Mouse (Mus musculus) macrophage (primary cell): ENCODE data around the gene Xpr1. TPM values are rescaled to one million over a fixed set of nuclear protein-coding genes. Genes with fewer than 3 reads are reported as not detected.

Experiments used
- H3K27ac ChIP-seq: fragments of 350-480 bp; formaldehyde crosslinking; 2 replicates; pipeline ENCODE4 v1.9.0; 2021
- H3K36me3 ChIP-seq: fragments of 350-480 bp; formaldehyde crosslinking; 2 replicates; pipeline ENCODE4 v1.9.0; 2021; ENCODE audit errors: inconsistent target
- H3K4me3 ChIP-seq: fragments of 350-480 bp; formaldehyde crosslinking; 2 replicates; pipeline ENCODE4 v1.9.0; 2021; ENCODE audit errors: inconsistent target
- H3K79me2 ChIP-seq: fragments of 350-480 bp; formaldehyde crosslinking; 2 replicates; pipeline ENCODE4 v1.9.0; 2021; ENCODE audit errors: inconsistent target
- WGBS: methylation state at CpG from one replicate; pipeline ENCODE4 v1.1.7; 2026; ENCODE audit warnings: inconsistent platforms; ENCODE audit not compliant: missing documents; 5-methylcytosine and 5-hydroxymethylcytosine counted together
- polyA plus RNA-seq: library from polyadenylated mRNA; stranded (reverse); fragments of 250-400 nt; gene quantifications from 3 replicates; pipeline ENCODE4 v1.2.4, GENCODE M21; 2018; ENCODE audit warnings: inconsistent platforms

Gene Xpr1
- polyA plus RNA-seq, 1 experiment from 2014 or later, result 38.4 TPM

DNA sequence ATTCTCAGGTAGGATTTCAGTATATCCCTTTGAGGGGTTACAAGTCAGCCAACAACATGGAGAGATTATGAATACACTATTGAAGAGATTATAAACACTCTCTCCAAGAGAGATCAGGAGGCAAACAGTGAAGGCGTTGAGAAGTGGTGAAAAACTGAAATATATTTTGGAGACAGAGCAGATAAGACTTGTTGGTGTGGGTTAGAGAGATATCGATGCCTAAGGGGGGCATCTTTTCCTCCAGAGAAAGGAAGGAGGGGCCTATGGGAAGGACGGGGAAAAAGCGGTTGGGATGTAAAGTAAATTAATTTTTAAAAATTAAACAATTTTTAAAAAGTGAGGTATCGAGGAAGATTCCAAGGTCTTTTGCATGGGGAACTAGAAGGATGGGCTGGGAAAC is 8.1 kb upstream of the Xpr1 start:
- Histone ChIP-seq H3K79me2 (no peaks in the 10 kb centered on the region), H3K27ac (no peak overlapping the region), H3K36me3 (no peaks in the 10 kb centered on the region), H3K4me3 (no peak overlapping the region)
- WGBS, result 85% methylated on average over 4 of the region's 5 CpGs

DNA sequence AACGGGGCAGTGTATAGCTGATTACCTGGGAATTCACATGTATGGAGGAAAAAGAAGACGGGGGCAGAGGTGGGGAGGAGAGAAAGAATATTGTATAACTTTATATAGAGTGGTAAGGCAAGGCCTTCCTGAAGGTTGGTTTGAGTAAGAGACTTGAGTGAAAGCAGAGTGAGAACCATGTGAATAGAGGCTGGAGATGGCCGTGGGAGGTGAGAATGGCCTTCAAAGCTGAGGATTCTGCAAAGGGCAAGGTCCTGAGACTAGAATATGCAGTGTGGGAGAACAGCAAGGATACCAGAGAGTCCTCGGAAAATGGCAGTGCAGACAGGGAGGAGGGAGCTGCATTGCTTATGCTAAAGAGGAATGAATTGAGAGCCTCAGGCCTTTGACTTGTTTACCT is 6.6 kb upstream of the Xpr1 start:
- H3K36me3 ChIP-seq, result no peaks in the 10 kb centered on the region
- no peaks in the 10 kb centered on the region for H3K79me2 ChIP-seq
- H3K27ac ChIP-seq, result no peak overlapping the region
- WGBS, result 100% methylated on average over 4 of the region's 4 CpGs
- H3K4me3 ChIP-seq, result no peak overlapping the region

DNA sequence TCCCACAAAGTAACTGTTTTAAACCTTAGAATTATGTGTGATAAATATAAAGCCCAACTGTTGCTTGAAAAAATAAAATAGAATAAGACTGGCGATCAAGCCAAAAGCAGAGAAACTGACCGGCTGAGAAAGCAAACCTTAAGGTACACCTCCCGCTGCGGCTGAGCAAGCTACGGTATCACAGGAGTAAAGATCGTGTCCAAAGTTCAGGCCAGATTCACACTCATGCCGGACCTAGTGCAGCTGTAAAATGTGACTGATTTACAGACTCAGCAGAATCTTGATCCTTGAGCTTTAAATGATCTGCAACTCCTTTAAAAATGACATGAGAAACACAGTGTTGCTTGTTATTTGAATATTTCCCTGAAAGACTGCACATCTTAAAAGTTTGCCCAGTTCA is 4.8 kb upstream of the Xpr1 start:
- Histone ChIP-seq H3K79me2 (no peaks in the 10 kb centered on the region), H3K36me3 (no peaks in the 10 kb centered on the region), H3K27ac (no peak overlapping the region), H3K4me3 (no peak overlapping the region)
- WGBS, result 94% methylated on average over 7 of the region's 7 CpGs

DNA sequence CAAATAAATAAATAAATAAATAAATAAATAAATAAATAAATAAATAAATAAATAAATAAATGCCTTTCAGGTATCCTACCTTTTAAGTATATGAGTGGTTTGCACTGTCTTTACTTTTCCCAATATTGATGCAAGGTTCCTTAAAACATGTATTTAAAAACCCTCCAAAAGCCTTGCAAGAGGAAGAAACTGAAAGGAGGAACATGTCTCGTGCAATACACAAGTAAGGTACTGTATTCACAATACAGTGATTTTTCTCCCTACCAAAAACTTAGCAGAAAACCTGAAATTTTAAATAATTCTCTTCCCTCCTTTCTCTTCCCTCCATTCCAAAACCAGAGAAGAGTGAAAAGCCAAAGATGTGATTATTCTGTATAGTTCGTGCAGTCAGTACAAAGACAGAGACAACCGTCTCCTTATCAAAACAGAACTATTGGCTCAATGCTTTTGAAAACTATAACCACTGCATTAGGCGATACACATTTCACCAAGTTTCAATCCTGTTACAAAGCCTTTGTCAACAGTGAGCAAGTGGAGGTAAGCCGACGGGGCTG is 991 bp downstream of the Xpr1 start:
- 0% methylated on average over 6 of the region's 6 CpGs for WGBS
- Histone ChIP-seq H3K4me3 (peak overlapping the region; percentile 70), H3K27ac (peak overlapping the region; percentile 42), H3K79me2 (peaks cover 54% of the 10 kb centered on the region), H3K36me3 (no peaks in the 10 kb centered on the region)

DNA sequence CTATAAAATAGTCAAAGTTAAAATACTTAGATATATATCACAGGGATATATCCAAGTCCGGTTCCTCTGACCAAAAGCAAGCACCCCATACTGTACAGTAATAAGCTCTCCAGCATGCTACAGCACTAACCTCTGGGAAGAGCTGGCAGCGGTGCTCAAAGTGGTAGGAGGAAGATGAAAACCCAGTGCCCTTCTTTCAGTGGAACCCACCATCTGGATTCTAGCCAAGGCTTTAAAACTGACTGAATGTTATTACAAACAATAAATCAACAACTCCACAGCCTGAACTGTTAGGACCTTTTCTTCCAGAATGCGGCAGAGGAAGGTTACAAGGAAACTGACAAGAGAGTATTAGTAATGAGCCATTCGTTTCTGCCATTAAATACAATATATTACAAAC is 1.8 kb downstream of the Xpr1 start:
- Histone ChIP-seq H3K79me2 (peaks cover 62% of the 10 kb centered on the region), H3K4me3 (no peak overlapping the region), H3K36me3 (no peaks in the 10 kb centered on the region), H3K27ac (no peak overlapping the region)
- 80% methylated on average over 4 of the region's 4 CpGs for WGBS

DNA sequence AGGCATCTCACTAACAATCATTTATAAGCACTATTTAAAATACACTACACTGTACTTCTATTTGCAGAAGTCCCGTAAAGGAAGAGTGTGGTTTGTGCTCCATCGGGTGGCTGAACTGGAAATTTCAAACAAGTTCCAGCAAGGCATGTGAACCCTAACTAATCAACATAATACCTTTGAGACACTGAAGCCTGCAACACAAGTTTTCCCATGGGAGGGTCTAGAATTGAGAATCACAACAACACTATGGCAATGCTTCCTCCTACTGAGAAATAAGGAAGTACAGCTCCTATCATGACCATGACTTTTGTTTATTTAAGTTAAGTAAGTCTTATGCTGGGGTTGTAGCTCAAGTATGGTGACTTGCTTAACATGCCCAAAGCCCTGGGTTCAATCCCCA is 4.5 kb downstream of the Xpr1 start:
- Histone ChIP-seq H3K4me3 (no peak overlapping the region), H3K36me3 (no peaks in the 10 kb centered on the region), H3K27ac (peak overlapping the region; percentile 25), H3K79me2 (peaks cover 89% of the 10 kb centered on the region)
- 17% methylated on average over 2 of the region's 2 CpGs for WGBS

DNA sequence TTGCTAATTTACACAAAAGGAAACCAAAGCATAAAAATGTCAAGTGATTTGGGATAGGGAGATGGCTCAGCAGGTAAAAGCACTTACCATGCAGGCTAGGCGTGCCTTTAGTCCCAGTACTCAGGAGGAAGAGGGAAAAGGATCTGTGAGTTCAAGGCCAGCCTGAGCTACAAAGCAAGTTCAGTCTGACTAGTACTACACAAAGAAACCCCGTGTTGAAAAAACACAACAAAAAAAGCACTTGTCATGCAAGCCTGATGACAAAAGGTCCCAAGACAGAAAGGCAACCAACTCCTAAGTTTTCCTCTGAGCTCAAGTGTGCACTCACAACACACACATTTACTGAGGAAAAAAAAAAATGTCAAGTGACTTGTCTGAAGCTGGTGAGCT is 8.6 kb downstream of the Xpr1 start:
- Histone ChIP-seq H3K36me3 (no peaks in the 10 kb centered on the region), H3K27ac (no peak overlapping the region), H3K4me3 (no peak overlapping the region), H3K79me2 (peaks cover 100% of the 10 kb centered on the region)
- 90% methylated on average over 2 of the region's 2 CpGs for WGBS

DNA sequence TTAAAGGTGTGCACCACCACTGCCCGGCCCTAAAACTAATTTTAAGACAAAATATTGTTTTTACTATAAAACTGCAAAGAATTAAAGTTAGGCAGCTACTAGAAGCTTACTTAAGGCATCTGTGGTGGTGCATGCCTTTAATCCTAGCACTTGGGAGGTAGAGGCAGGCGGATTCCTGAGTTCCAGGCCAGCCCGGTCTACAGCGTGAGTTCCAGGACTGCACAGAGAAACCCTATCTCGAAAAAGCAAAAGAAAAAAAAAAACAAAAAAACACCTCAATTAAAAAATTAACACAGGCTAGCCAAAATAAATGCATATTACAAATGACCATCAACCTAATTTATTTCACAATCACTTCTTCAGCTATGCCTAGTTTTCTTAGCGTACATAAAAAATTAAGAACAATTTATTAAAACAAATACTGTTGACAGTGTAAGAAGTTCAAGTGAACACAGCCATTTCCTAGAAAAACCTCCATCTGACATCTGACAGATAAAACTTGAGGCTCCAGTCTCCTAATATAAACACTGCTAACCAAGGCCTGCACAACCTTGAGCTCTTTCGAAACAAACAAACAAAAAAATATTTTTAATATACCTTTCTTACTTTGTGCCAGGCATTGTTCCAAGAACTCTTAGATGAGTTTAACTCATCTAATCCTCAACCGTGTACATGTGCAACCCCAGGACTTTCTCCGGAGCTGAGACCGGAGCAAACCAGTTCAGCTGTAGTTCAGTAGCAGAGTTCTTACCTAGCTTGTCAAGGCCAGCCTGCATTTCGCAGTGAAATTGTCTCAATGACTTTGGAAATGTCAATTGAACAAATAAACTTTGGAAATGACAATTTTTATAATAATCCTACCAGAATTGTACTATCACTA is 9.3 kb downstream of the Xpr1 start:
- 93% methylated on average over 9 of the region's 11 CpGs for WGBS
- no peak overlapping the region for H3K4me3 ChIP-seq
- no peak overlapping the region for H3K27ac ChIP-seq

DNA sequence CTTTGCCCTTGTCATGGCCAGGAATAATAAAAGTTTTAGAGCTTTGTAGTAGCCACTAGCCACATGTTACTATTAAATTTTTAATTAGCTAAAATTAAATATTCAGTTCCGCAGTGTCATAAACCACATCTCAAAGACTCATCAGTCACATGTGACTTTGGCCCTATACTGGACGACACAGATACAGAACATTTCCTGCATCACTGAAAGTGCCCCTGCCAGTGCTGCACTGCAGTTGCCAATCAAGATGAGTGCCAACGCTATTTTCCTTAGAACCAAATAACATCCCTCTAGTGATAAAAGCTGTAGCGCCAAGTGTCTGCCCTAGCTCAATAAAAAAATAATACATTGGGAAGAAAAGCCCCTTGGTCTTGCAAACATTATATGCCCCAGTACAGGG is 17.2 kb downstream of the Xpr1 start:
- WGBS, result 77% methylated on average over 4 of the region's 4 CpGs
- H3K4me3 ChIP-seq, result no peak overlapping the region
- H3K27ac ChIP-seq, result no peak overlapping the region
- peaks cover 87% of the 10 kb centered on the region; the same call in 1 of the 2 replicates for H3K79me2 ChIP-seq
- H3K36me3 ChIP-seq, result no peaks in the 10 kb centered on the region

More for the DNA sequence above, 9.3 kb downstream of the Xpr1 start:
- Histone ChIP-seq H3K36me3 (no peaks in the 10 kb centered on the region), H3K79me2 (peaks cover 100% of the 10 kb centered on the region)

DNA sequence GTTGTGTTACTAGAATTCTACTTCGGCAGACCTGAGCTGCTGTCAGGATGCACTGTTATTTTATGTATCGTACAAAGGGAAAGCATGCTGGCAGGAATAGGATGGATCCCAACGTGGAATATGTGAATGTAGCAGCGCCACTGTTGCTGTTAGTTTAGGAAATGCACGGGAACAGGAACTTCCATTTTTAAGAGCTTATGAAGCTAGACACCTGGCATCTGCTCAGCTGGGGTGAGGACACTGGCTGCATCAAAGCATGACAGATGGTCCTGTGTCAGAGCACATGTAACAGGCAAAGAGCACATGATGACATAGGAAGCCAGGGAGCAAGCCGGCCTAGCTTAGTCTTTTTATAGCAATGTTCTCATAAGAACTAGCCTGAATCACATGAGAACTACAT is 22.4 kb downstream of the Xpr1 start:
- WGBS, result 67% methylated on average over 6 of the region's 6 CpGs
- Histone ChIP-seq H3K79me2 (peaks cover 68% of the 10 kb centered on the region; the same call in 1 of the 2 replicates), H3K4me3 (no peak overlapping the region), H3K36me3 (no peaks in the 10 kb centered on the region), H3K27ac (no peak overlapping the region)

DNA sequence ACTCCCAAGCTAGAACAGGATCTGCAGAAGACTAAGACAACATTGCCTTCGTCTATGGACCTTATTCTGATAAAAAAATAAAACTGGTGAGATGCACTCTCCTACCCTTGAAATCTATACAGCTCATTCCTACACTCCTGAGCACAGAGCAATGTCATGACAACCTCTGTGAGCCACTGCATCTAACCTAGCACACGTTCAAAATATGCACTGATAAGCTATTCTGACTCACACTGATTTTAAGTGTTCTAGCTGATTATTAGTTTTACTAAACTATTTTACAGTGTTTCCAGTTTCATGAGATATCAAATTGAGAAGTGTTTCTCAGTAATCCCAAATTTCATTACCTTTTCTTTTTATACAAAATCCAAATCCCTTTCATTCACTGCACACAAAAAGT is 23.2 kb downstream of the Xpr1 start:
- WGBS, result 78% methylated on average over 2 of the region's 2 CpGs
- H3K36me3 ChIP-seq, result no peaks in the 10 kb centered on the region
- H3K27ac ChIP-seq, result no peak overlapping the region
- peaks cover 68% of the 10 kb centered on the region; the same call in 1 of the 2 replicates for H3K79me2 ChIP-seq
- no peak overlapping the region for H3K4me3 ChIP-seq

DNA sequence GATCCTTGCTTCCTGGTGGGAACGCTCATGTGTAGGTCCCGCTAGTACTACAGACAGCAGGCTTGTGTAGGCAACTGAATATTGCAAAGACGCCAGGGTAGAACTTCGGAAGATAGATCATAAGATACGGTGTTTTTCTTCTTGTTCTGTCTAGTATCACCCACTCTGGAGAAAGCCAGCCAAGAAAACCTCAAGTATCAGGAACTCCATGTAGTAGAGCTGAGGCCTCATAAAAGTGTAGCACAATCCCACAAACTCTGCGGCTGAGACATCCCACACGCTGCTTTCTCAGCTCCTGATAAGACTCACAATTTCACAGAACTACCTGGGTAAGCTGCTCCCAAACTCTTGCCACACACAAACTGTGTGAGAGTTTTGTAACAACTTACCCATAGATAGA is 24.4 kb downstream of the Xpr1 start:
- no peak overlapping the region for H3K4me3 ChIP-seq
- WGBS, result 94% methylated on average over 7 of the region's 7 CpGs
- H3K79me2 ChIP-seq, result peaks cover 69% of the 10 kb centered on the region; the same call in 1 of the 2 replicates
- no peaks in the 10 kb centered on the region for H3K36me3 ChIP-seq
- no peak overlapping the region for H3K27ac ChIP-seq

DNA sequence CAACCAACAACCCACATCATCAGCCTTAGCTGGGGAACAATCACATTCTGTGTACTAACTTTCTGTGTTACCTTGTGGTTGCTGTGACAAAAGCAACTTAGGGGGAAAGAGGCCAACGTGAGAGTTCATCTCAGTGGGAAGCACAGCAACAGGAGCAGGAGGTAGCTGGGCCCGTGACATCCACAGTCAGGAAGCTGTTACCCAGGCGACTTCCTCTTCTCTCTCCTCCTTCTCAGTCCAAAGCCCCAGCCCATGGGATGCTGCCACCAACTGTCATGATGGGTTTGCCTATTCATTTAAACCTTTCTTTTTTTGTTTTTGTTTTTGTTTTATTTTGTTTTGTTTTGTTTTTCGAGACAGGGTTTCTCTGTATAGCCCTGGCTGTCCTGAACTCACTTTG is 25.7 kb downstream of the Xpr1 start:
- no peak overlapping the region for H3K27ac ChIP-seq
- WGBS, result 30% methylated on average over 4 of the region's 4 CpGs
- no peak overlapping the region for H3K4me3 ChIP-seq
- H3K79me2 ChIP-seq, result peaks cover 57% of the 10 kb centered on the region; the same call in 1 of the 2 replicates
- H3K36me3 ChIP-seq, result no peaks in the 10 kb centered on the region

DNA sequence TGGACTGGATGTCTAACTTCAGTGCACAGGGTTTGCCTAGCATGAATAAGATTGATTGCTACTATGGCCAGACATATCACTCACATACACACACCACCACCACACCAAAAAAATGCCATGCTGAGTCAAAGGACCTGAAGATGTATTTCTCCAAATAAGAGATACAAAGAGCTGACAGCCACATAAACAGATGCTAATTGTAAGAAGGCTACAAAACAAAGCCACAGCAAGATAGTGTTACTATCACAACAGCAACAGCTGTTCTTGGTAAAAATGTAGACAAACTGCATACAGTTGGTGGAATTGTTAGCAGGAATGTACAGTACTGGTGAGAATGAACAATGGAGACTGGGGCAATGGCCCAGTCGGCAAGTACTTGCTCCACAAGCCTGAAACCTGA is 28.8 kb downstream of the Xpr1 start:
- Histone ChIP-seq H3K4me3 (no peak overlapping the region), H3K79me2 (peaks cover 39% of the 10 kb centered on the region; the same call in 1 of the 2 replicates), H3K36me3 (0 out of 2 replicates have a peak, but pooled peaks cover 8% of the 10 kb centered on the region), H3K27ac (no peak overlapping the region)
- 88% methylated on average over 1 of the region's 1 CpGs for WGBS

DNA sequence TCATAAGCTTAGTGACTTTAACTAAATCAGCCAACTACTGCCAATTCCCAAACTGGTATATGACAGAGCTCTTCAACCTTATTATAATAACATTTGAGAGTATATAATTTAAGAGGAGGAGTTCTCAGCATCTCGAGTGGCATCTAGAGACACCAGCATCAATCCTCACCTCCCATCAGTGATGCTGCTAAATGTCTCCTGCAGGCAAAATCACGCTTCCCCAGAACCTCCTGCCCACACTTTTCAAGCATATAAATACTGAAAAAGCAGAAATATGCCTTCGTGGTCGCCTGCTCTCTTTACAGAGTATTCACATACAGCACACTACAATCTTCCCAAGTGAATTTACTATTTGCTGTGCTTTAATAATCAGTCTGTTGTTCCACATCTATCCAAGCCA is 30.7 kb downstream of the Xpr1 start:
- H3K27ac ChIP-seq, result no peak overlapping the region
- H3K4me3 ChIP-seq, result no peak overlapping the region
- 88% methylated on average over 4 of the region's 4 CpGs for WGBS
- 0 out of 2 replicates have a peak, but pooled peaks cover 8% of the 10 kb centered on the region for H3K36me3 ChIP-seq
- peaks cover 31% of the 10 kb centered on the region; the same call in 1 of the 2 replicates for H3K79me2 ChIP-seq
